Mouse (Mus musculus) adrenal gland, adult 18-20 months (tissue): Measurements from ENCODE around the gene Fbxw9. TPM values are rescaled to one million over a fixed set of nuclear protein-coding genes. Genes with fewer than 3 reads are reported as not detected.
"Not testable (repeated sequence)": the region's sequence is repeated elsewhere in the genome, so short reads cannot be mapped to it uniquely, and the experiment has no call there.

Experiments used
- DNase-seq, 2 experiments: peaks; one replicate each; pipeline ENCODE4 v3.0.0; 2021 to 2022; ENCODE audit warnings: low spot score in 2 of 2
- microRNA-seq, 2 experiments: library from miRNA; unstranded; fragments of <30 nt; microRNA quantifications; one replicate each; pipeline ENCODE4 v1.2.0; 2021; ENCODE audit warnings: borderline number of aligned reads in 2 of 2
- total RNA-seq, 2 experiments: library from RNA; stranded (reverse); gene quantifications; 1 replicate in 1 of 2; 2 replicates in 1 of 2; pipeline ENCODE4 v1.2.3; 2021

The Fbxw9 gene
- total RNA-seq, 2 experiments from 2014 or later, result 11.1 to 18.1 TPM

GRCm38 (mm10) chr8:85082169-85082568 is 22.3 kb downstream of the Fbxw9 start:
- DNase-seq, result not testable (repeated sequence)

GRCm38 (mm10) chr8:85083108-85083813 is 23.4 kb downstream of the Fbxw9 start, which contains the start of gene Man2b1:
Gene Man2b1 (plus strand): TSS chr8:85083270.
- DNase-seq, result peak; percentile 85 to 86

GRCm38 (mm10) chr8:85084633-85085032 is 24.8 kb downstream of the Fbxw9 start:
- no peak for DNase-seq

GRCm38 (mm10) chr8:85086238-85086637 is 26.4 kb downstream of the Fbxw9 start:
- DNase-seq, result no peak

GRCm38 (mm10) chr8:85088771-85089170 is 28.9 kb downstream of the Fbxw9 start:
- DNase-seq, result no peak

GRCm38 (mm10) chr8:85090856-85091255 is 31.0 kb downstream of the Fbxw9 start:
- no peak for DNase-seq

- DNase-seq, result no peak
Observed at GRCm38 (mm10) chr8:85091526-85092090, 31.8 kb downstream of the Fbxw9 start.

GRCm38 (mm10) chr8:85095051-85095450 is 35.2 kb downstream of the Fbxw9 start:
- DNase-seq, result no peak

- DNase-seq, result no peak
Observed at GRCm38 (mm10) chr8:85095566-85095965, 35.7 kb downstream of the Fbxw9 start.

GRCm38 (mm10) chr8:85096196-85096595 is 36.3 kb downstream of the Fbxw9 start:
- DNase-seq, result no peak

GRCm38 (mm10) chr8:85096850-85097249 is 37.0 kb downstream of the Fbxw9 start:
- no peak for DNase-seq

GRCm38 (mm10) chr8:85100076-85100665 is 40.3 kb downstream of the Fbxw9 start:
- DNase-seq, result no peak

GRCm38 (mm10) chr8:85113241-85113640 is 53.4 kb downstream of the Fbxw9 start:
- no peak for DNase-seq

GRCm38 (mm10) chr8:85115501-85115900 is 55.6 kb downstream of the Fbxw9 start:
- DNase-seq, result no peak

Small RNA genes within 50 kb of the gene (microRNA-seq; reads per million reads assigned to microRNA genes)
- 0 to 1.4 reads per million in 2 experiments for gene Gm23388
- gene Mir7070, result 0 reads per million in 2 experiments

Other genes with a start within 250 kb of the Fbxw9 start
- 10 to 100 TPM; 10.6 to 10.8 TPM for gene Dand5, start 237.2 kb upstream of the Fbxw9 start, total RNA-seq
- 10 to 100 TPM; 62.0 to 71.1 TPM for gene Gadd45gip1, start 228.5 kb upstream of the Fbxw9 start, total RNA-seq
- gene Rad23a, start 219.4 kb upstream of the Fbxw9 start, total RNA-seq, result 100 to 1,000 TPM; 109 to 113 TPM
- gene Calr, start 213.1 kb upstream of the Fbxw9 start, total RNA-seq, result 100 to 1,000 TPM; 606 to 686 TPM
- 10 to 100 TPM; 58.8 to 69.6 TPM for gene Farsa, start 203.1 kb upstream of the Fbxw9 start, total RNA-seq
- 1 to 10 TPM; 6.9 to 9.4 TPM for gene Syce2, start 187.9 kb upstream of the Fbxw9 start, total RNA-seq
- 10 to 100 TPM; 52.4 to 56.5 TPM for gene Gcdh, start 166.1 kb upstream of the Fbxw9 start, total RNA-seq
- gene Klf1, start 158.1 kb upstream of the Fbxw9 start, total RNA-seq, result not detected
- 10 to 100 TPM; 11.2 to 12.5 TPM for gene Dnase2a, start 151.5 kb upstream of the Fbxw9 start, total RNA-seq
- gene Mast1, start 122.7 kb upstream of the Fbxw9 start, total RNA-seq, result 1 to 10 TPM; 2.1 to 3.1 TPM
- under 1 TPM in 1 of 2 experiments, not detected in 1; 0.16 TPM for gene Rtbdn, start 113.1 kb upstream of the Fbxw9 start, total RNA-seq
- gene Gm49661, start 90.6 kb upstream of the Fbxw9 start, total RNA-seq, result 1 to 10 TPM; 1.9 TPM
- gene Prdx2, start 90.5 kb upstream of the Fbxw9 start, total RNA-seq, result 100 to 1,000 TPM; 740 to 761 TPM
- 100 to 1,000 TPM in 1 of 2 experiments, 10 to 100 TPM in 1; 80.9 to 131 TPM for gene Rnaseh2a, start 90.3 kb upstream of the Fbxw9 start, total RNA-seq
- 10 to 100 TPM; 27.1 to 28.5 TPM for gene Junb, start 81.3 kb upstream of the Fbxw9 start, total RNA-seq
- 1 to 10 TPM; 6.3 to 7.2 TPM for gene Hook2, start 69.5 kb upstream of the Fbxw9 start, total RNA-seq
- not detected for gene Best2, start 45.5 kb upstream of the Fbxw9 start, total RNA-seq
- 100 to 1,000 TPM in 1 of 2 experiments, 10 to 100 TPM in 1; 89.2 to 100 TPM for gene Asna1, start 34.8 kb upstream of the Fbxw9 start, total RNA-seq
- gene Trir, start 33.2 kb upstream of the Fbxw9 start, total RNA-seq, result 100 to 1,000 TPM; 162 to 192 TPM
- gene Tnpo2, start 23.1 kb upstream of the Fbxw9 start, total RNA-seq, result 10 to 100 TPM; 67.8 to 80.4 TPM
- not detected for gene Gm5741, start 7.9 kb downstream of the Fbxw9 start, total RNA-seq
- gene Dhps, start 11.7 kb downstream of the Fbxw9 start, total RNA-seq, result 10 to 100 TPM; 25.5 to 26.4 TPM
- 10 to 100 TPM; 72.6 to 87.7 TPM for gene Wdr83os, start 20.7 kb downstream of the Fbxw9 start, total RNA-seq
- gene Wdr83, start 21.3 kb downstream of the Fbxw9 start, total RNA-seq, result 10 to 100 TPM; 21.1 to 23.1 TPM
- 10 to 100 TPM; 43.2 to 51.8 TPM for gene Man2b1, start 23.2 kb downstream of the Fbxw9 start, total RNA-seq
- 1 to 10 TPM; 2.2 TPM for gene Zfp791, start 63.0 kb downstream of the Fbxw9 start, total RNA-seq
- gene Cks1brt, start 91.9 kb downstream of the Fbxw9 start, total RNA-seq, result not detected
- not detected for gene Olfr371, start 165.9 kb downstream of the Fbxw9 start, total RNA-seq
- gene Orc6, start 239.6 kb downstream of the Fbxw9 start, total RNA-seq, result 10 to 100 TPM; 11.8 to 14.3 TPM
- gene Vps35, start 239.7 kb downstream of the Fbxw9 start, total RNA-seq, result 100 to 1,000 TPM in 1 of 2 experiments, 10 to 100 TPM in 1; 92.6 to 101 TPM